Mouse (Mus musculus) MEL (cell line): ENCODE measurements around the gene Map2k1. TPM values are rescaled to one million over a fixed set of nuclear protein-coding genes. Genes with fewer than 3 reads are reported as not detected.
A peak's percentile ranks its signal among the peaks of the same experiment; 100 is the strongest.

Experiments
- DNase-seq: peaks from one replicate; pipeline ENCODE4 v3.0.0; 2011; ENCODE audit warnings: low read depth, low spot score
- H3K27ac ChIP-seq: 2 replicates; pipeline ENCODE4 v1.5.1; 2012; ENCODE audit warnings: low read depth, mild to moderate bottlenecking, control low read depth, low read length, moderate library complexity; ENCODE audit not compliant: control insufficient read depth
- H3K27me3 ChIP-seq, 2 experiments: fragments of 150-350 bp in 1 of 2; sonication (generic) in 1 of 2; 2 replicates each; pipeline ENCODE4 v1.6.1; 2012; ENCODE audit warnings: low read length in 2 of 2, mild to moderate bottlenecking in 2 of 2, improper control_type of control experiment in 1 of 2, moderate library complexity in 1 of 2; ENCODE audit not compliant: insufficient read depth in 2 of 2, control insufficient read depth in 1 of 2
- H3K36me3 ChIP-seq, 2 experiments: 2 replicates each; pipeline ENCODE4 v1.6.1; 2012 to 2014; ENCODE audit warnings: low read length in 2 of 2, improper control_type of control experiment in 1 of 2, inconsistent platforms in 1 of 2, mild to moderate bottlenecking in 1 of 2; ENCODE audit not compliant: insufficient read depth in 2 of 2, control insufficient read depth in 1 of 2
- H3K4me1 ChIP-seq, 2 experiments: fragments of 150-350 bp in 1 of 2; sonication (generic) in 1 of 2; 2 replicates each; pipeline ENCODE4 v1.6.1; 2012; ENCODE audit warnings: low read length in 2 of 2, improper control_type of control experiment in 1 of 2, mild to moderate bottlenecking in 1 of 2; ENCODE audit not compliant: insufficient read depth in 2 of 2, control insufficient read depth in 1 of 2
- H3K4me3 ChIP-seq, 2 experiments: fragments of 150-350 bp in 1 of 2; sonication (generic) in 1 of 2; 2 replicates each; pipeline ENCODE4 v1.5.1; 2012; ENCODE audit warnings: low read depth in 2 of 2, low read length in 2 of 2, mild to moderate bottlenecking in 2 of 2, moderate library complexity in 2 of 2, control low read depth in 1 of 2, improper control_type of control experiment in 1 of 2; ENCODE audit not compliant: control insufficient read depth in 1 of 2, insufficient read depth in 1 of 2
- H3K79me2 ChIP-seq: 2 replicates; pipeline ENCODE4 v1.6.1; 2012; ENCODE audit warnings: mild to moderate bottlenecking, low read length, moderate library complexity; ENCODE audit not compliant: control insufficient read depth, poor library complexity, insufficient read depth
- H3K9ac ChIP-seq: 2 replicates; pipeline ENCODE4 v1.6.1; 2012; ENCODE audit warnings: low read depth, mild to moderate bottlenecking, control low read depth, low read length, moderate library complexity; ENCODE audit not compliant: control insufficient read depth, poor library complexity, severe bottlenecking
- H3K9me3 ChIP-seq: fragments of 150-350 bp; sonication (generic); replicated peaks from 2 replicates; pipeline ENCODE4 v1.6.1; 2012; ENCODE audit warnings: mild to moderate bottlenecking, low read length, improper control_type of control experiment, moderate library complexity; ENCODE audit not compliant: insufficient read depth
- CHD2 ChIP-seq: IDR thresholded peaks from 2 replicates; pipeline ENCODE4 v1.6.1; 2011; ENCODE audit warnings: low read length, improper control_type of control experiment
- E2F4 ChIP-seq: IDR thresholded peaks from 2 replicates; pipeline ENCODE4 v1.6.1; 2011; ENCODE audit warnings: low read depth, low read length, improper control_type of control experiment, borderline replicate concordance
- ELF1 ChIP-seq: IDR thresholded peaks from 2 replicates; pipeline ENCODE4 v1.6.1; 2014; ENCODE audit warnings: low read depth, mild to moderate bottlenecking, inconsistent platforms, low read length, improper control_type of control experiment, moderate library complexity
- EP300 ChIP-seq, 2 experiments: IDR thresholded peaks; 2 replicates each; pipeline ENCODE4 v1.6.1; 2011; ENCODE audit warnings: improper control_type of control experiment in 2 of 2, low read length in 2 of 2, low read depth in 1 of 2, mild to moderate bottlenecking in 1 of 2
- ETS1 ChIP-seq: IDR thresholded peaks from 2 replicates; pipeline ENCODE4 v1.6.1; 2012; ENCODE audit warnings: low read depth, mild to moderate bottlenecking, inconsistent platforms, low read length, improper control_type of control experiment, moderate library complexity
- GABPA ChIP-seq: IDR thresholded peaks from 2 replicates; pipeline ENCODE4 v1.6.1; 2012; ENCODE audit warnings: low read depth, mild to moderate bottlenecking, inconsistent platforms, low read length, improper control_type of control experiment, moderate library complexity
- GATA1 ChIP-seq: IDR thresholded peaks from 2 replicates; pipeline ENCODE4 v1.6.1; 2011; ENCODE audit warnings: low read depth, low read length, improper control_type of control experiment
- MAX ChIP-seq: IDR thresholded peaks from 2 replicates; pipeline ENCODE4 v1.6.1; 2011; ENCODE audit warnings: low read length, improper control_type of control experiment
- MEF2A ChIP-seq: IDR thresholded peaks from 2 replicates; pipeline ENCODE4 v1.6.1; 2014; ENCODE audit warnings: low read depth, mild to moderate bottlenecking, inconsistent platforms, low read length, improper control_type of control experiment; ENCODE audit not compliant: poor library complexity, insufficient replicate concordance, severe bottlenecking; ENCODE audit errors: extremely low read depth
- MXI1 ChIP-seq: IDR thresholded peaks from 2 replicates; pipeline ENCODE4 v1.6.1; 2011; ENCODE audit warnings: mild to moderate bottlenecking, low read depth, low read length, improper control_type of control experiment
- MYC ChIP-seq: IDR thresholded peaks from 2 replicates; pipeline ENCODE4 v1.6.1; 2011; ENCODE audit warnings: low read depth, mild to moderate bottlenecking, low read length, improper control_type of control experiment, moderate library complexity
- NRF1 ChIP-seq: IDR thresholded peaks from 2 replicates; pipeline ENCODE4 v1.6.1; 2014; ENCODE audit warnings: low read depth, mild to moderate bottlenecking, inconsistent platforms, low read length, improper control_type of control experiment, moderate library complexity; ENCODE audit not compliant: poor library complexity, insufficient read depth, severe bottlenecking
- POLR2AphosphoS5 ChIP-seq: IDR thresholded peaks from 2 replicates; pipeline ENCODE4 v1.6.1; 2012; ENCODE audit warnings: low read depth, borderline replicate concordance, mild to moderate bottlenecking, inconsistent platforms, low read length, moderate library complexity, mixed read lengths
- SIN3A ChIP-seq: IDR thresholded peaks from 2 replicates; pipeline ENCODE4 v1.6.1; 2012; ENCODE audit warnings: low read length, improper control_type of control experiment, inconsistent platforms
- TAL1 ChIP-seq: IDR thresholded peaks from 2 replicates; pipeline ENCODE4 v1.6.1; 2012; ENCODE audit warnings: mild to moderate bottlenecking, inconsistent platforms, low read length, moderate library complexity, mixed read lengths
- TCF12 ChIP-seq: IDR thresholded peaks from 2 replicates; pipeline ENCODE4 v1.6.1; 2014; ENCODE audit warnings: low read depth, mild to moderate bottlenecking, inconsistent platforms, low read length, improper control_type of control experiment, moderate library complexity
- USF1 ChIP-seq: IDR thresholded peaks from 2 replicates; pipeline ENCODE4 v1.6.1; 2014; ENCODE audit warnings: low read depth, mild to moderate bottlenecking, inconsistent platforms, low read length, improper control_type of control experiment, moderate library complexity
- ZMIZ1 ChIP-seq: IDR thresholded peaks from 2 replicates; pipeline ENCODE4 v1.6.1; 2012; ENCODE audit warnings: low read depth, mild to moderate bottlenecking, inconsistent platforms, low read length, improper control_type of control experiment, moderate library complexity
- polyA plus RNA-seq, 2 experiments: library from polyadenylated mRNA; stranded (reverse) in 1 of 2; unstranded in 1 of 2; fragments of >175 nt in 1 of 2; fragments of >200 nt in 1 of 2; gene quantifications; 2 replicates each; pipeline versions ENCODE4 v1.2.1 to v1.2.4; 2012; ENCODE audit warnings: low replicate concordance in 2 of 2, low read depth in 1 of 2; ENCODE audit not compliant: insufficient read length in 2 of 2, insufficient read depth in 1 of 2, missing spikeins in 1 of 2
- total RNA-seq: library from RNA; depleted of rRNA; stranded (reverse); fragments of 300-350 nt; gene quantifications from 2 replicates; pipeline ENCODE4 v1.2.3, GENCODE M21; 2012

Gene Map2k1
- total and polyA plus RNA-seq, 3 experiments = 29.2 to 48.0 TPM; not detected in 1

- no peaks in the 10 kb centered on the region for H3K27me3 ChIP-seq
- peak; percentile 43 for DNase-seq
- no peak for TF ChIP-seq MEF2A
- TF ChIP-seq ETS1 = 0 out of 2 replicates have a peak, but pooled peaks have one; percentile 21
- TF ChIP-seq GABPA = no peak
- no peak for TF ChIP-seq NRF1
- no peak; a peak in 1 of 4 replicates for TF ChIP-seq EP300 (IDR thresholded peaks at IDR 0.05; ENCODE audit: low read depth in 1 of 2, low read length in 2 of 2)
- no peak for TF ChIP-seq ZMIZ1
- TF ChIP-seq SIN3A = peak; percentile 56
- peak; percentile 59 for TF ChIP-seq MXI1
- TF ChIP-seq MAX = peak; percentile 39; the same call in 1 of the 2 replicates
- no peak; the same call in 1 of the 2 replicates for TF ChIP-seq ELF1
- TF ChIP-seq, all 39 proteins: peak for 4
- no peak overlapping the region for H3K9ac ChIP-seq
- no peak overlapping the region for H3K27ac ChIP-seq
- no peaks in the 10 kb centered on the region for H3K9me3 ChIP-seq
- H3K36me3 ChIP-seq = peaks cover 0 to 2% of the 10 kb centered on the region in 2 experiments; a peak in 2 of 4 replicates
- H3K4me1 ChIP-seq = peaks cover 0 to 6% of the 10 kb centered on the region in 2 experiments; a peak in 2 of 4 replicates
- H3K4me3 ChIP-seq = no peak overlapping the region
- H3K79me2 ChIP-seq = no peaks in the 10 kb centered on the region
Observed at GRCm38 (mm10) chr9:64216090-64216489, 37.3 kb downstream of the Map2k1 start.

GRCm38 (mm10) chr9:64214452-64214851, 39.0 kb downstream of the Map2k1 start:
- no peak for TF ChIP-seq CHD2
- no peak for TF ChIP-seq TAL1
- TF ChIP-seq E2F4 = no peak
- no peak for TF ChIP-seq GABPA
- no peak for TF ChIP-seq NRF1
- no peak for TF ChIP-seq GATA1
- TF ChIP-seq ZMIZ1 = no peak
- TF ChIP-seq TCF12 = no peak
- no peak for TF ChIP-seq POLR2AphosphoS5
- no peak for TF ChIP-seq MYC
- no peak for TF ChIP-seq USF1
- no peak overlapping the region for H3K9ac ChIP-seq
- no peaks in the 10 kb centered on the region for H3K9me3 ChIP-seq
- H3K27me3 ChIP-seq = no peaks in the 10 kb centered on the region
- peaks cover 0 to 6% of the 10 kb centered on the region in 2 experiments; a peak in 2 of 4 replicates for H3K4me1 ChIP-seq
- H3K4me3 ChIP-seq = no peak overlapping the region
- H3K36me3 ChIP-seq = peaks cover 1 to 2% of the 10 kb centered on the region in 2 experiments; a peak in 3 of 4 replicates
- no peaks in the 10 kb centered on the region for H3K79me2 ChIP-seq
- H3K27ac ChIP-seq = no peak overlapping the region
- DNase-seq = no peak
